Mouse (Mus musculus) CH12.LX (cell line): ENCODE results near the gene Entr1. TPM values are rescaled to one million over a fixed set of nuclear protein-coding genes. Genes with fewer than 3 reads are reported as not detected.

Experiments used
- DNase-seq: peaks from one replicate; pipeline ENCODE4 v3.0.0-alpha.2; 2013; ENCODE audit errors: extremely low read depth
- H3K27ac ChIP-seq: 2 replicates; pipeline ENCODE4 v1.5.1; 2012; ENCODE audit warnings: low read depth, mild to moderate bottlenecking, control low read depth, moderate library complexity; ENCODE audit not compliant: insufficient read depth
- H3K27me3 ChIP-seq: replicated peaks from 2 replicates; pipeline ENCODE3; 2012; ENCODE audit warnings: inconsistent platforms
- H3K36me3 ChIP-seq, 2 experiments: replicated peaks in 1 of 2; 2 replicates each; pipeline versions ENCODE3 to v1.6.1; 2012; ENCODE audit warnings: inconsistent platforms in 1 of 2, low read length in 1 of 2, mild to moderate bottlenecking in 1 of 2, mixed read lengths in 1 of 2, moderate library complexity in 1 of 2; ENCODE audit not compliant: control insufficient read depth in 1 of 2, insufficient read depth in 1 of 2
- H3K4me1 ChIP-seq, 2 experiments: 2 replicates each; pipeline ENCODE4 v1.6.1; 2012; ENCODE audit warnings: inconsistent platforms in 1 of 2, moderate library complexity in 1 of 2; ENCODE audit not compliant: insufficient read depth in 2 of 2, control insufficient read depth in 1 of 2
- H3K4me2 ChIP-seq: 2 replicates; pipeline ENCODE4 v1.6.1; 2012; ENCODE audit warnings: low read depth, mild to moderate bottlenecking, control low read depth; ENCODE audit not compliant: poor library complexity, insufficient read depth, severe bottlenecking
- H3K4me3 ChIP-seq, 3 experiments: fragments of 150-350 bp in 1 of 3; sonication (generic) in 1 of 3; replicated peaks in 1 of 3; 2 replicates each; pipeline versions ENCODE3 to v1.5.1; 2011 to 2012; ENCODE audit warnings: low read depth in 2 of 3, low read length in 2 of 3, mild to moderate bottlenecking in 2 of 3, moderate library complexity in 2 of 3, control low read depth in 1 of 3, improper control_type of control experiment in 1 of 3, inconsistent platforms in 1 of 3, mixed read lengths in 1 of 3; ENCODE audit not compliant: poor library complexity in 1 of 3
- H3K79me2 ChIP-seq: replicated peaks from 2 replicates; pipeline ENCODE4 v1.6.1; 2012; ENCODE audit warnings: mild to moderate bottlenecking, moderate library complexity; ENCODE audit not compliant: control insufficient read depth, poor library complexity, insufficient read depth, severe bottlenecking; ENCODE audit errors: extremely low read depth
- H3K9ac ChIP-seq: 2 replicates; pipeline ENCODE4 v1.6.1; 2012; ENCODE audit warnings: low read depth, mild to moderate bottlenecking, control low read depth, moderate library complexity; ENCODE audit not compliant: insufficient read depth
- H3K9me3 ChIP-seq: replicated peaks from 2 replicates; pipeline ENCODE3; 2012; ENCODE audit warnings: low read length, inconsistent platforms, mixed read lengths
- BHLHE40 ChIP-seq: IDR thresholded peaks from 2 replicates; pipeline ENCODE4 v1.6.1; 2011; ENCODE audit warnings: mild to moderate bottlenecking, low read depth, low read length, improper control_type of control experiment
- CHD1 ChIP-seq: IDR thresholded peaks from 2 replicates; pipeline ENCODE4 v1.6.1; 2012; ENCODE audit warnings: low read depth, low read length, improper control_type of control experiment, inconsistent platforms
- CHD2 ChIP-seq: IDR thresholded peaks from 2 replicates; pipeline ENCODE4 v1.6.1; 2011; ENCODE audit warnings: low read length, improper control_type of control experiment
- CTCF ChIP-seq, 2 experiments: IDR thresholded peaks in 1 of 2; conservative IDR thresholded peaks in 1 of 2; 2 replicates each; pipeline ENCODE4 v1.5.1; 2011 to 2012; ENCODE audit warnings: low read depth in 2 of 2, low read length in 2 of 2, improper control_type of control experiment in 1 of 2, inconsistent platforms in 1 of 2, mild to moderate bottlenecking in 1 of 2, moderate library complexity in 1 of 2
- E2F4 ChIP-seq: IDR thresholded peaks from 2 replicates; pipeline ENCODE4 v1.6.1; 2011; ENCODE audit warnings: low read depth, low read length, improper control_type of control experiment; ENCODE audit not compliant: insufficient replicate concordance
- EP300 ChIP-seq: IDR thresholded peaks from 2 replicates; pipeline ENCODE4 v1.6.1; 2011; ENCODE audit warnings: low read length, improper control_type of control experiment
- ETS1 ChIP-seq: conservative IDR thresholded peaks from 2 replicates; pipeline ENCODE4 v1.6.1; 2012; ENCODE audit warnings: low read depth, mild to moderate bottlenecking, inconsistent platforms, low read length, improper control_type of control experiment, moderate library complexity
- GABPA ChIP-seq: IDR thresholded peaks from 2 replicates; pipeline ENCODE4 v1.6.1; 2012; ENCODE audit warnings: low read depth, low read length, improper control_type of control experiment, inconsistent platforms; ENCODE audit not compliant: insufficient replicate concordance
- HCFC1 ChIP-seq: IDR thresholded peaks from 2 replicates; pipeline ENCODE4 v1.6.1; 2012; ENCODE audit warnings: low read depth, mild to moderate bottlenecking, inconsistent platforms, low read length, improper control_type of control experiment
- IRF4 ChIP-seq: IDR thresholded peaks from 2 replicates; pipeline ENCODE4 v1.6.1; 2014; ENCODE audit warnings: low read depth, mild to moderate bottlenecking, inconsistent platforms, low read length, improper control_type of control experiment
- JUN ChIP-seq: IDR thresholded peaks from 2 replicates; pipeline ENCODE4 v1.6.1; 2011; ENCODE audit warnings: low read depth, mild to moderate bottlenecking, low read length, improper control_type of control experiment, moderate library complexity; ENCODE audit not compliant: insufficient read depth
- JUND ChIP-seq: conservative IDR thresholded peaks from 2 replicates; pipeline ENCODE4 v1.6.1; 2011; ENCODE audit warnings: low read depth, low read length, improper control_type of control experiment
- KAT2A ChIP-seq: IDR thresholded peaks from 2 replicates; pipeline ENCODE4 v1.6.1; 2012; ENCODE audit warnings: low read length, improper control_type of control experiment, inconsistent platforms; ENCODE audit not compliant: insufficient replicate concordance
- MAFK ChIP-seq: IDR thresholded peaks from 2 replicates; pipeline ENCODE4 v1.6.1; 2011; ENCODE audit warnings: low read length, improper control_type of control experiment; ENCODE audit not compliant: insufficient replicate concordance
- MAX ChIP-seq: IDR thresholded peaks from 2 replicates; pipeline ENCODE4 v1.6.1; 2011; ENCODE audit warnings: low read length, improper control_type of control experiment
- MAZ ChIP-seq: IDR thresholded peaks from 2 replicates; pipeline ENCODE4 v1.6.1; 2012; ENCODE audit warnings: low read depth, mild to moderate bottlenecking, inconsistent platforms, low read length, improper control_type of control experiment, moderate library complexity
- MEF2A ChIP-seq: IDR thresholded peaks from 2 replicates; pipeline ENCODE4 v1.6.1; 2014; ENCODE audit warnings: low read depth, mild to moderate bottlenecking, inconsistent platforms, low read length, improper control_type of control experiment, borderline replicate concordance
- MXI1 ChIP-seq: IDR thresholded peaks from 2 replicates; pipeline ENCODE4 v1.6.1; 2011; ENCODE audit warnings: mild to moderate bottlenecking, low read depth, low read length, improper control_type of control experiment
- MYC ChIP-seq: IDR thresholded peaks from 2 replicates; pipeline ENCODE4 v1.6.1; 2011; ENCODE audit warnings: low read depth, mild to moderate bottlenecking, improper control_type of control experiment, low read length
- NELFE ChIP-seq: IDR thresholded peaks from 2 replicates; pipeline ENCODE4 v1.6.1; 2011; ENCODE audit warnings: low read depth, low read length, improper control_type of control experiment
- NRF1 ChIP-seq: IDR thresholded peaks from 2 replicates; pipeline ENCODE4 v1.6.1; 2014; ENCODE audit warnings: low read depth, mild to moderate bottlenecking, inconsistent platforms, low read length, improper control_type of control experiment, moderate library complexity
- PAX5 ChIP-seq: IDR thresholded peaks from 2 replicates; pipeline ENCODE4 v1.6.1; 2012; ENCODE audit warnings: low read length, inconsistent platforms, mixed read lengths
- POLR2A ChIP-seq: IDR thresholded peaks from 2 replicates; pipeline ENCODE4 v1.6.1; 2011; ENCODE audit warnings: low read depth, mild to moderate bottlenecking, improper control_type of control experiment, low read length
- POLR2AphosphoS2 ChIP-seq: IDR thresholded peaks from 2 replicates; pipeline ENCODE4 v1.6.1; 2011; ENCODE audit warnings: low read depth, low read length, improper control_type of control experiment
- RAD21 ChIP-seq: IDR thresholded peaks from 2 replicates; pipeline ENCODE4 v1.6.1; 2011; ENCODE audit warnings: low read depth, mild to moderate bottlenecking, low read length, improper control_type of control experiment, moderate library complexity
- RCOR1 ChIP-seq: conservative IDR thresholded peaks from 2 replicates; pipeline ENCODE4 v1.6.1; 2012; ENCODE audit warnings: low read depth, mild to moderate bottlenecking, inconsistent platforms, low read length, improper control_type of control experiment
- SIN3A ChIP-seq: IDR thresholded peaks from 2 replicates; pipeline ENCODE4 v1.6.1; 2012; ENCODE audit warnings: low read length, improper control_type of control experiment, inconsistent platforms
- SMC3 ChIP-seq: IDR thresholded peaks from 2 replicates; pipeline ENCODE4 v1.6.1; 2011; ENCODE audit warnings: low read depth, low read length, improper control_type of control experiment
- TBP ChIP-seq: conservative IDR thresholded peaks from 2 replicates; pipeline ENCODE4 v1.6.1; 2011; ENCODE audit warnings: low read depth, low read length, improper control_type of control experiment
- TCF12 ChIP-seq: IDR thresholded peaks from 2 replicates; pipeline ENCODE4 v1.6.1; 2014; ENCODE audit warnings: low read depth, mild to moderate bottlenecking, inconsistent platforms, low read length, improper control_type of control experiment
- UBTF ChIP-seq: IDR thresholded peaks from 2 replicates; pipeline ENCODE4 v1.6.1; 2012; ENCODE audit warnings: low read depth, mild to moderate bottlenecking, inconsistent platforms, low read length, improper control_type of control experiment, moderate library complexity
- USF1 ChIP-seq: IDR thresholded peaks from 2 replicates; pipeline ENCODE4 v1.6.1; 2014; ENCODE audit warnings: low read depth, mild to moderate bottlenecking, inconsistent platforms, low read length, improper control_type of control experiment
- USF2 ChIP-seq: conservative IDR thresholded peaks from 2 replicates; pipeline ENCODE4 v1.6.1; 2011; ENCODE audit warnings: low read depth, low read length, improper control_type of control experiment
- ZC3H11A ChIP-seq: IDR thresholded peaks from 2 replicates; pipeline ENCODE4 v1.6.1; 2012; ENCODE audit warnings: low read depth, mild to moderate bottlenecking, inconsistent platforms, low read length, improper control_type of control experiment
- ZKSCAN1 ChIP-seq: IDR thresholded peaks from 2 replicates; pipeline ENCODE4 v1.6.1; 2012; ENCODE audit warnings: low read depth, inconsistent platforms, low read length, improper control_type of control experiment, borderline replicate concordance
- ZMIZ1 ChIP-seq: IDR thresholded peaks from 2 replicates; pipeline ENCODE4 v1.6.1; 2012; ENCODE audit warnings: low read depth, mild to moderate bottlenecking, inconsistent platforms, low read length, improper control_type of control experiment
- ZNF384 ChIP-seq: IDR thresholded peaks from 2 replicates; pipeline ENCODE4 v1.6.1; 2012; ENCODE audit warnings: low read depth, low read length, improper control_type of control experiment, inconsistent platforms
- dilution Hi-C: fragments of 300-500 bp; cut with MboI; formaldehyde crosslinking; loops from 2 replicates; pipeline ENCODE4 v1.14.3; 2020; ENCODE audit warnings: low sequenced_read_pairs; ENCODE audit not compliant: extremely low pct_unique_long_range_greater_than_20kb, extremely low pct_ligation_motif_present
- in situ Hi-C: fragments of 300-500 bp; cut with MboI; formaldehyde crosslinking; loops from 3 replicates; pipeline ENCODE4 v1.14.3; 2019; ENCODE audit warnings: low sequenced_read_pairs, low pct_ligation_motif_present, low pct_unique_long_range_greater_than_20kb, mixed read lengths
- polyA plus RNA-seq: library from polyadenylated mRNA; unstranded; fragments of >175 nt; gene quantifications from 2 replicates; pipeline ENCODE4 v1.2.1, GENCODE M21; 2012; ENCODE audit warnings: low read depth; ENCODE audit not compliant: insufficient read length
- total RNA-seq, 2 experiments: library from RNA; depleted of rRNA; stranded (reverse); fragments of 300-350 nt in 1 of 2; fragments of >200 nt in 1 of 2; gene quantifications; 2 replicates each; pipeline ENCODE4 v1.2.3; 2012 to 2014

Entr1 gene
- total and polyA plus RNA-seq, 3 experiments = 41.9 to 62.3 (median 57.3) TPM

GRCm38 (mm10) chr2:26351358-26352290, 37.5 kb downstream of the Entr1 start, which contains the start of gene Dnlz:
Dnlz (minus strand) TSS chr2:26352110.
- Histone ChIP-seq H3K9me3 (no peaks in the 10 kb centered on the region), H3K9ac (peak within 1 kb of the TSS; percentile 93), H3K27ac (peak within 1 kb of the TSS; percentile 32), H3K4me2 (peak within 1 kb of the TSS; percentile 87), H3K36me3 (peaks cover 22 to 58% of the 10 kb centered on the region in 2 experiments), H3K4me3 (peak within 1 kb of the TSS; percentile 77 to 88 (median 85)), H3K4me1 (peaks cover 10 to 19% of the 10 kb centered on the region in 2 experiments), H3K79me2 (no peaks in the 10 kb centered on the region), H3K27me3 (no peaks in the 10 kb centered on the region)
- dilution Hi-C loops = no loop called here
- peak; percentile 89 for DNase-seq
- in situ Hi-C loops = loop anchor here (5.0 kb wide), 1 partner anchor 56 kb away; the partner anchor contains the start of gene Inpp5e
- peak; percentile 72 for TF ChIP-seq POLR2A
- TF ChIP-seq ZMIZ1 = peak; percentile 43; the same call in 1 of the 2 replicates
- peak; percentile 72 for TF ChIP-seq NRF1
- no peak for TF ChIP-seq BHLHE40
- TF ChIP-seq ZNF384 = peak; percentile 68
- TF ChIP-seq MYC = no peak
- TF ChIP-seq HCFC1 = peak; percentile 91
- 0 out of 2 replicates have a peak, but pooled peaks have one; percentile 28 for TF ChIP-seq ETS1
- TF ChIP-seq NELFE = peak; percentile 45; the same call in 1 of the 2 replicates
- TF ChIP-seq GABPA = peak; percentile 16; the same call in 1 of the 2 replicates
- no peak for TF ChIP-seq EP300
- no peak for TF ChIP-seq JUN
- TF ChIP-seq MEF2A = peak; percentile 66; the same call in 1 of the 2 replicates
- TF ChIP-seq E2F4 = 0 out of 2 replicates have a peak, but pooled peaks have one; percentile 16
- TF ChIP-seq SIN3A = peak; percentile 76
- TF ChIP-seq IRF4 = peak; percentile 47
- peak; percentile 81; the same call in 1 of the 2 replicates for TF ChIP-seq KAT2A
- peak; percentile 50 for TF ChIP-seq RAD21
- TF ChIP-seq POLR2AphosphoS2 = no peak
- no peak for TF ChIP-seq JUND
- TF ChIP-seq MXI1 = peak; percentile 11; the same call in 1 of the 2 replicates
- TF ChIP-seq ZKSCAN1 = no peak
- TF ChIP-seq USF1 = no peak
- peak; percentile 10; the same call in 1 of the 2 replicates for TF ChIP-seq RCOR1
- TF ChIP-seq TBP = peak; percentile 51; the same call in 1 of the 2 replicates
- peak; percentile 68 for TF ChIP-seq TCF12
- no peak; the same call in 1 of the 2 replicates for TF ChIP-seq ZC3H11A
- TF ChIP-seq CTCF (conservative IDR thresholded peaks at IDR 0.05 in 1 of 2, IDR thresholded peaks at IDR 0.05 in 1 of 2; ENCODE audit: low read depth in 2 of 2, low read length in 2 of 2) = peak in 1 of 2 experiments; percentile 79; a peak in 2 of 4 replicates
- TF ChIP-seq CHD1 = no peak
- TF ChIP-seq MAZ = peak; percentile 57; the same call in 1 of the 2 replicates
- peak; percentile 70 for TF ChIP-seq SMC3
- no peak for TF ChIP-seq PAX5
- TF ChIP-seq UBTF = no peak
- TF ChIP-seq CHD2 = no peak; the same call in 1 of the 2 replicates
- TF ChIP-seq MAFK = no peak
- 0 out of 2 replicates have a peak, but pooled peaks have one; percentile 16 for TF ChIP-seq MAX
- no peak for TF ChIP-seq USF2
